Mouse (Mus musculus) CH12.LX (cell line): ENCODE data around the gene Itih2. TPM values are rescaled to one million over a fixed set of nuclear protein-coding genes. Genes with fewer than 3 reads are reported as not detected.

Experiments
- DNase-seq: peaks from one replicate; pipeline ENCODE4 v3.0.0-alpha.2; 2013; ENCODE audit errors: extremely low read depth
- H3K27ac ChIP-seq: 2 replicates; pipeline ENCODE4 v1.5.1; 2012; ENCODE audit warnings: low read depth, mild to moderate bottlenecking, control low read depth, moderate library complexity; ENCODE audit not compliant: insufficient read depth
- H3K27me3 ChIP-seq: replicated peaks from 2 replicates; pipeline ENCODE3; 2012; ENCODE audit warnings: inconsistent platforms
- H3K36me3 ChIP-seq, 2 experiments: replicated peaks in 1 of 2; 2 replicates each; pipeline versions ENCODE3 to v1.6.1; 2012; ENCODE audit warnings: inconsistent platforms in 1 of 2, low read length in 1 of 2, mild to moderate bottlenecking in 1 of 2, mixed read lengths in 1 of 2, moderate library complexity in 1 of 2; ENCODE audit not compliant: control insufficient read depth in 1 of 2, insufficient read depth in 1 of 2
- H3K4me1 ChIP-seq, 2 experiments: 2 replicates each; pipeline ENCODE4 v1.6.1; 2012; ENCODE audit warnings: inconsistent platforms in 1 of 2, moderate library complexity in 1 of 2; ENCODE audit not compliant: insufficient read depth in 2 of 2, control insufficient read depth in 1 of 2
- H3K4me2 ChIP-seq: 2 replicates; pipeline ENCODE4 v1.6.1; 2012; ENCODE audit warnings: low read depth, mild to moderate bottlenecking, control low read depth; ENCODE audit not compliant: poor library complexity, insufficient read depth, severe bottlenecking
- H3K4me3 ChIP-seq, 3 experiments: fragments of 150-350 bp in 1 of 3; sonication (generic) in 1 of 3; replicated peaks in 1 of 3; 2 replicates each; pipeline versions ENCODE3 to v1.5.1; 2011 to 2012; ENCODE audit warnings: low read depth in 2 of 3, low read length in 2 of 3, mild to moderate bottlenecking in 2 of 3, moderate library complexity in 2 of 3, control low read depth in 1 of 3, improper control_type of control experiment in 1 of 3, inconsistent platforms in 1 of 3, mixed read lengths in 1 of 3; ENCODE audit not compliant: poor library complexity in 1 of 3
- H3K79me2 ChIP-seq: replicated peaks from 2 replicates; pipeline ENCODE4 v1.6.1; 2012; ENCODE audit warnings: mild to moderate bottlenecking, moderate library complexity; ENCODE audit not compliant: control insufficient read depth, poor library complexity, insufficient read depth, severe bottlenecking; ENCODE audit errors: extremely low read depth
- H3K9ac ChIP-seq: 2 replicates; pipeline ENCODE4 v1.6.1; 2012; ENCODE audit warnings: low read depth, mild to moderate bottlenecking, control low read depth, moderate library complexity; ENCODE audit not compliant: insufficient read depth
- H3K9me3 ChIP-seq: replicated peaks from 2 replicates; pipeline ENCODE3; 2012; ENCODE audit warnings: low read length, inconsistent platforms, mixed read lengths
- CHD1 ChIP-seq: IDR thresholded peaks from 2 replicates; pipeline ENCODE4 v1.6.1; 2012; ENCODE audit warnings: low read depth, low read length, improper control_type of control experiment, inconsistent platforms
- CTCF ChIP-seq, 2 experiments: IDR thresholded peaks in 1 of 2; conservative IDR thresholded peaks in 1 of 2; 2 replicates each; pipeline ENCODE4 v1.5.1; 2011 to 2012; ENCODE audit warnings: low read depth in 2 of 2, low read length in 2 of 2, improper control_type of control experiment in 1 of 2, inconsistent platforms in 1 of 2, mild to moderate bottlenecking in 1 of 2, moderate library complexity in 1 of 2
- E2F4 ChIP-seq: IDR thresholded peaks from 2 replicates; pipeline ENCODE4 v1.6.1; 2011; ENCODE audit warnings: low read depth, low read length, improper control_type of control experiment; ENCODE audit not compliant: insufficient replicate concordance
- ETS1 ChIP-seq: conservative IDR thresholded peaks from 2 replicates; pipeline ENCODE4 v1.6.1; 2012; ENCODE audit warnings: low read depth, mild to moderate bottlenecking, inconsistent platforms, low read length, improper control_type of control experiment, moderate library complexity
- HCFC1 ChIP-seq: IDR thresholded peaks from 2 replicates; pipeline ENCODE4 v1.6.1; 2012; ENCODE audit warnings: low read depth, mild to moderate bottlenecking, inconsistent platforms, low read length, improper control_type of control experiment
- IRF4 ChIP-seq: IDR thresholded peaks from 2 replicates; pipeline ENCODE4 v1.6.1; 2014; ENCODE audit warnings: low read depth, mild to moderate bottlenecking, inconsistent platforms, low read length, improper control_type of control experiment
- MAX ChIP-seq: IDR thresholded peaks from 2 replicates; pipeline ENCODE4 v1.6.1; 2011; ENCODE audit warnings: low read length, improper control_type of control experiment
- MAZ ChIP-seq: IDR thresholded peaks from 2 replicates; pipeline ENCODE4 v1.6.1; 2012; ENCODE audit warnings: low read depth, mild to moderate bottlenecking, inconsistent platforms, low read length, improper control_type of control experiment, moderate library complexity
- MEF2A ChIP-seq: IDR thresholded peaks from 2 replicates; pipeline ENCODE4 v1.6.1; 2014; ENCODE audit warnings: low read depth, mild to moderate bottlenecking, inconsistent platforms, low read length, improper control_type of control experiment, borderline replicate concordance
- MXI1 ChIP-seq: IDR thresholded peaks from 2 replicates; pipeline ENCODE4 v1.6.1; 2011; ENCODE audit warnings: mild to moderate bottlenecking, low read depth, low read length, improper control_type of control experiment
- MYC ChIP-seq: IDR thresholded peaks from 2 replicates; pipeline ENCODE4 v1.6.1; 2011; ENCODE audit warnings: low read depth, mild to moderate bottlenecking, improper control_type of control experiment, low read length
- NRF1 ChIP-seq: IDR thresholded peaks from 2 replicates; pipeline ENCODE4 v1.6.1; 2014; ENCODE audit warnings: low read depth, mild to moderate bottlenecking, inconsistent platforms, low read length, improper control_type of control experiment, moderate library complexity
- PAX5 ChIP-seq: IDR thresholded peaks from 2 replicates; pipeline ENCODE4 v1.6.1; 2012; ENCODE audit warnings: low read length, inconsistent platforms, mixed read lengths
- POLR2AphosphoS2 ChIP-seq: IDR thresholded peaks from 2 replicates; pipeline ENCODE4 v1.6.1; 2011; ENCODE audit warnings: low read depth, low read length, improper control_type of control experiment
- RCOR1 ChIP-seq: conservative IDR thresholded peaks from 2 replicates; pipeline ENCODE4 v1.6.1; 2012; ENCODE audit warnings: low read depth, mild to moderate bottlenecking, inconsistent platforms, low read length, improper control_type of control experiment
- SIN3A ChIP-seq: IDR thresholded peaks from 2 replicates; pipeline ENCODE4 v1.6.1; 2012; ENCODE audit warnings: low read length, improper control_type of control experiment, inconsistent platforms
- UBTF ChIP-seq: IDR thresholded peaks from 2 replicates; pipeline ENCODE4 v1.6.1; 2012; ENCODE audit warnings: low read depth, mild to moderate bottlenecking, inconsistent platforms, low read length, improper control_type of control experiment, moderate library complexity
- USF2 ChIP-seq: conservative IDR thresholded peaks from 2 replicates; pipeline ENCODE4 v1.6.1; 2011; ENCODE audit warnings: low read depth, low read length, improper control_type of control experiment
- ZC3H11A ChIP-seq: IDR thresholded peaks from 2 replicates; pipeline ENCODE4 v1.6.1; 2012; ENCODE audit warnings: low read depth, mild to moderate bottlenecking, inconsistent platforms, low read length, improper control_type of control experiment
- ZNF384 ChIP-seq: IDR thresholded peaks from 2 replicates; pipeline ENCODE4 v1.6.1; 2012; ENCODE audit warnings: low read depth, low read length, improper control_type of control experiment, inconsistent platforms
- dilution Hi-C: fragments of 300-500 bp; cut with MboI; formaldehyde crosslinking; loops from 2 replicates; pipeline ENCODE4 v1.14.3; 2020; ENCODE audit warnings: low sequenced_read_pairs; ENCODE audit not compliant: extremely low pct_unique_long_range_greater_than_20kb, extremely low pct_ligation_motif_present
- in situ Hi-C: fragments of 300-500 bp; cut with MboI; formaldehyde crosslinking; loops from 3 replicates; pipeline ENCODE4 v1.14.3; 2019; ENCODE audit warnings: low sequenced_read_pairs, low pct_ligation_motif_present, low pct_unique_long_range_greater_than_20kb, mixed read lengths
- polyA plus RNA-seq: library from polyadenylated mRNA; unstranded; fragments of >175 nt; gene quantifications from 2 replicates; pipeline ENCODE4 v1.2.1, GENCODE M21; 2012; ENCODE audit warnings: low read depth; ENCODE audit not compliant: insufficient read length
- total RNA-seq, 2 experiments: library from RNA; depleted of rRNA; stranded (reverse); fragments of 300-350 nt in 1 of 2; fragments of >200 nt in 1 of 2; gene quantifications; 2 replicates each; pipeline ENCODE4 v1.2.3; 2012 to 2014

Gene Itih2
- total and polyA plus RNA-seq, 3 experiments = not detected

DNA sequence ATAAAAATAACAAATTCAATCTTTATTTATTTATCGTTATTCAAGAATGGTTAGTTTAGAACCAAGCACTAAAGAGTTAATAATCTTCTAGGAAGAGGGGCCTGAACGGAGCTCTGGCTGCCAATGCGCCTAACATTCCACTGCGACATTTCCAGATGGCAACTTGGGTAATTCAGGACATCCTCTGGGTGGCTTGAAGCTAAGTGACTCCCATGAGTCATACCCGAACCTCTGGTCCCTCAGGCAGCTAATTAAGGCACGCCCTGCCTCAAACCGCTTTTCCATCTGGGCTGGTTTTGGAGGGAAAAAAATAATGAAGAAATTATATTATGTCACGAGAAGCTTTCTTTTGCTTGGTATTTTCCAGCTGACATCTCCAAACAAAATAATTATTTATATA is 36.8 kb upstream of the Itih2 start:
- dilution Hi-C loops = no loop called here
- in situ Hi-C loops = no loop called here
- no peaks in the 10 kb centered on the region for H3K27me3 ChIP-seq

DNA sequence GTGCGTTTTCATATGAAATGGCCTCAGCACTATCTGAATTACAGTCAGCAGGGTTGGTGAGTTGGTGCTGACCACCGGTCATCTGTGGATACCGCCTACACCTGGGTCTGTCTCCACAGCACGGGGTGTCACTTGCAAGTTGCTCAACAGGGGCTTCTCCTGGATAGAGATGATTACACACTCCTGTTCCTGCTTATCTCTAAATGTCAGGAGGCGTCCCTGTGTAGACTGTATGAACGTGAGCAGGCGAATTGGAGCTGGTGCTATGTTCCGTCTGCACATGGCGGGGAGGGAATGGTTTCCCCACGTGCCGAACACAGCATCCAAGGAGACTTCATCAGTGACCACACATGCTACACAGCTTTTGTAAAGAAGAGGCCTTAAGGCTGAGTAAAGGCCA is 36.1 kb upstream of the Itih2 start:
- no peak for DNase-seq
- H3K9ac ChIP-seq = no peak overlapping the region
- TF ChIP-seq HCFC1 (no peak), ZNF384 (no peak), PAX5 (no peak), USF2 (no peak), NRF1 (no peak), MYC (no peak), SIN3A (no peak), MEF2A (no peak), CHD1 (no peak), ZC3H11A (no peak), RCOR1 (no peak), UBTF (no peak)
- no peak overlapping the region for H3K27ac ChIP-seq
- no peaks in the 10 kb centered on the region for H3K27me3 ChIP-seq
- dilution Hi-C loops = no loop called here
- H3K79me2 ChIP-seq = no peaks in the 10 kb centered on the region
- no peaks in the 10 kb centered on the region for H3K9me3 ChIP-seq
- in situ Hi-C loops = no loop called here
- no peak overlapping the region for H3K4me3 ChIP-seq
- no peaks in the 10 kb centered on the region for H3K4me1 ChIP-seq
- no peak overlapping the region for H3K4me2 ChIP-seq
- no peaks in the 10 kb centered on the region for H3K36me3 ChIP-seq

More for the DNA sequence above, 36.8 kb upstream of the Itih2 start:
- H3K27ac ChIP-seq = no peak overlapping the region
- H3K79me2 ChIP-seq = no peaks in the 10 kb centered on the region
- no peaks in the 10 kb centered on the region for H3K36me3 ChIP-seq
- no peak overlapping the region for H3K9ac ChIP-seq
- no peak overlapping the region for H3K4me3 ChIP-seq
- no peak for TF ChIP-seq MAX
- TF ChIP-seq E2F4 = no peak
- TF ChIP-seq POLR2AphosphoS2 = no peak
- TF ChIP-seq RCOR1 = no peak
- no peak for TF ChIP-seq ZC3H11A
- no peak for TF ChIP-seq PAX5
- no peak for TF ChIP-seq NRF1
- no peak for TF ChIP-seq IRF4
- no peak for TF ChIP-seq MXI1
- no peak for TF ChIP-seq ETS1
- no peak for TF ChIP-seq MAZ
- no peak for TF ChIP-seq UBTF
- TF ChIP-seq MEF2A = no peak
- no peak for TF ChIP-seq CTCF (conservative IDR thresholded peaks at IDR 0.05 in 1 of 2, IDR thresholded peaks at IDR 0.05 in 1 of 2; ENCODE audit: low read depth in 2 of 2, low read length in 2 of 2)
- no peak for TF ChIP-seq USF2
- no peaks in the 10 kb centered on the region for H3K4me1 ChIP-seq
- H3K9me3 ChIP-seq = no peaks in the 10 kb centered on the region
- DNase-seq = no peak
- H3K4me2 ChIP-seq = no peak overlapping the region
